Mouse (Mus musculus) neutrophil, adult 5-6 weeks (primary cell): ENCODE measurements around the gene Rpia. TPM values are rescaled to one million over a fixed set of nuclear protein-coding genes. Genes with fewer than 3 reads are reported as not detected.

ENCODE experiments used
- ATAC-seq: fragments of 151-379, 151-347 bp; 2 replicates; pipeline ENCODE4 v1.8.0; 2017; ENCODE audit warnings: mild to moderate bottlenecking, moderate TSS enrichment; ENCODE audit not compliant: insufficient number of reproducible peaks, poor library complexity, low FRiP score, severe bottlenecking; ENCODE audit errors: extremely low read depth
- total RNA-seq: library from RNA; stranded (forward); fragments of 200-1000 nt; gene quantifications from 2 replicates; pipeline ENCODE4 v1.2.3, GENCODE M21; 2017

The Rpia gene
- total RNA-seq, 1 experiment from 2014 or later, result 79.0 TPM

DNA sequence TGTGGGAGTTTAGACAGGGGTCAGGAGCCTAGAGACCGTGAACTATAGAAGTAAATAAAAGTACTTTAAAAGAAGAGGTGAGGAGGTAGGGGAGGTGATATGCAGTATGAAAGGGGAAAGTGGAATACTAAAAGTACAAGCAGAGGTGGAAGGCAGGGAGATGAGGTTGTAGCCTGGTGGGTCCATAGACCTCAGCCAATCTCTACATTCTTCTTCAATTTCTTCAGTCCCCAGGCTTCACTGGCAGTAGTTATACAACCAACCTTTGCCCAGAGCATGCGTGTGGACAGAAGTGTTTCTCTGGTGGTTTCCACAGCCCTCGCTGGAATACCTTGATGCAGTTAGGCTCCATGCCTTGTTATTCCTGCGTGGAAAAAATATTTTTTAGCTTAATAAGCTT, 73.9 kb downstream of the Rpia start:
- no peak for ATAC-seq

DNA sequence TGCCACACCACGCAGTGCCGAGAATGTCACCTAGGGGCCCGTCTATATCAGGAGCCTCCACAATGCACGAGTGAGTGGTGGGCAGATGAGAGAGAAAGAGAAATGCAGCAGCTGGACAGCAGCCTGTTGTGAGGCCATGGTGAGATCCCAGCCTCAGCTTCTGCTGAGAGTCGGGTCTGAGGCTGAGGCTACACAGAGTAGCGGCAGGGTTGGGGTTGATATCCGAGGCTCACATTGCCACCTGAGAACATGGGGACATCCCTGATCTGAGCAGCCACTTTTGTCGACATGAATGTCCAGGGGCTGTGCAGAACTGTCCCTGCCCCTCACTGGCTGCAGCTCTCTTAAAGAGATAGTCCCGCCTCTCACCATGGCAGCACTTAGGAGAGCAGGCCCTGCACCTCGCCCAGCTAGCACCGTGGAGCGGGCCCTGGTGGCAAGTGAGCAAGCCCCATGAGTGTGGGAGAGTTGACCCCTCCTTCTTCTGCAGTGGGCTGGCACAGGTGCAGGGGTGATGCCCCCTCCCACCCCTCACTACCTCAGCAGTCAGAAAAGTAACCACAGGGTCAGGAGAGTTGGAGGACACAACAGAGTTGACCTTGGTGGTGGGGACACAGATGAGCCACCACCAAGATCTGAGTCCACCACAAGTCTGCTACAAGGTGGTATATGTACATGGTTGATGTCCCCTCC, 75.2 kb downstream of the Rpia start:
- ATAC-seq, result no peak

Other genes with a start within 250 kb of the Rpia start
- 168 and 185 TPM in 2 replicates for gene Eif2ak3, start 52.3 kb upstream of the Rpia start, total RNA-seq
- not detected in 2 replicates for gene Tex37, start 126.7 kb upstream of the Rpia start, total RNA-seq
- gene Foxi3, start 164.3 kb upstream of the Rpia start, total RNA-seq, result not detected in 2 replicates